Mouse (Mus musculus): ENCODE results near the gene 4932411N23Rik.
"Not testable (repeated sequence)": the region's sequence is repeated elsewhere in the genome, so short reads cannot be mapped to it uniquely, and the experiment has no call there.

The 4932411N23Rik gene

GRCm38 (mm10) chrX:126815768-126816167, at the start of gene 4932411N23Rik:
TSS of gene 4932411N23Rik (minus strand) at chrX:126815868.
- in situ Hi-C loops (cut with MboI, MseI) = no loop called here

GRCm38 (mm10) chrX:126779895-126780294, 35.8 kb downstream of the 4932411N23Rik start:
- in situ Hi-C loops (cut with MboI, MseI) = no loop called here

- in situ Hi-C loops (cut with MboI, MseI) = not testable (repeated sequence)
Measured at GRCm38 (mm10) chrX:126777643-126778042, 38.0 kb downstream of the 4932411N23Rik start.

- in situ Hi-C loops (cut with MboI, MseI) = loop anchor here (25.0 kb wide), 2 partner anchors 287 to 437 kb away; no protein-coding TSS in a partner anchor
Measured at GRCm38 (mm10) chrX:126774846-126775245, 40.8 kb downstream of the 4932411N23Rik start.

GRCm38 (mm10) chrX:126773511-126773910, 42.2 kb downstream of the 4932411N23Rik start:
- in situ Hi-C loops (cut with MboI, MseI) = loop anchor here (25.0 kb wide), 2 partner anchors 289 to 439 kb away; no protein-coding TSS in a partner anchor
